Mouse (Mus musculus) ES-Bruce4 (cell line): ENCODE measurements around the gene Efemp2. TPM values are rescaled to one million over a fixed set of nuclear protein-coding genes. Genes with fewer than 3 reads are reported as not detected.
"Not testable (repeated sequence)": the region's sequence is repeated elsewhere in the genome, so short reads cannot be mapped to it uniquely, and the experiment has no call there.

Experiments
- H3K27ac ChIP-seq: 2 replicates; pipeline ENCODE4 v1.5.1; 2012; ENCODE audit warnings: low read length, inconsistent platforms; ENCODE audit not compliant: insufficient read depth
- H3K27me3 ChIP-seq: 2 replicates; pipeline ENCODE4 v1.6.1; 2012; ENCODE audit warnings: mild to moderate bottlenecking, low read length, inconsistent platforms; ENCODE audit not compliant: control insufficient read depth, poor library complexity, insufficient read depth, severe bottlenecking
- H3K36me3 ChIP-seq: 2 replicates; pipeline ENCODE4 v1.6.1; 2012; ENCODE audit warnings: inconsistent platforms, mild to moderate bottlenecking, low read length, moderate library complexity; ENCODE audit not compliant: control insufficient read depth, poor library complexity, insufficient read depth, severe bottlenecking
- H3K4me1 ChIP-seq: one replicate; pipeline ENCODE4 v1.8.1; 2011; ENCODE audit warnings: low read length; ENCODE audit not compliant: control insufficient read depth, insufficient read depth
- H3K4me3 ChIP-seq: 2 replicates; pipeline ENCODE4 v1.5.1; 2011; ENCODE audit warnings: low read depth, mild to moderate bottlenecking, low read length
- H3K9ac ChIP-seq: 2 replicates; pipeline ENCODE4 v1.6.1; 2012; ENCODE audit warnings: low read depth, mild to moderate bottlenecking, inconsistent platforms; ENCODE audit not compliant: poor library complexity, severe bottlenecking
- H3K9me3 ChIP-seq: replicated peaks from 2 replicates; pipeline ENCODE4 v1.6.1; 2012; ENCODE audit warnings: mild to moderate bottlenecking, low read length, inconsistent platforms; ENCODE audit not compliant: control insufficient read depth, poor library complexity, insufficient read depth, severe bottlenecking
- CTCF ChIP-seq: IDR thresholded peaks from one replicate; pipeline ENCODE4 v1.8.1; 2011; ENCODE audit warnings: low read depth, low read length
- EP300 ChIP-seq: IDR thresholded peaks from 2 replicates; pipeline ENCODE4 v1.6.1; 2011; ENCODE audit warnings: low read depth, low read length; ENCODE audit not compliant: insufficient read depth
- POLR2A ChIP-seq: IDR thresholded peaks from one replicate; pipeline ENCODE4 v1.8.1; 2011; ENCODE audit warnings: low read length; ENCODE audit not compliant: insufficient read depth
- polyA plus RNA-seq: library from polyadenylated mRNA; stranded (reverse); fragments of >200 nt; gene quantifications from 2 replicates; pipeline ENCODE4 v1.2.4, GENCODE M21; 2011; ENCODE audit warnings: low read depth; ENCODE audit not compliant: missing spikeins, insufficient read depth, insufficient read length

Efemp2 gene
- polyA plus RNA-seq, 1 experiment = 21.5 TPM

DNA sequence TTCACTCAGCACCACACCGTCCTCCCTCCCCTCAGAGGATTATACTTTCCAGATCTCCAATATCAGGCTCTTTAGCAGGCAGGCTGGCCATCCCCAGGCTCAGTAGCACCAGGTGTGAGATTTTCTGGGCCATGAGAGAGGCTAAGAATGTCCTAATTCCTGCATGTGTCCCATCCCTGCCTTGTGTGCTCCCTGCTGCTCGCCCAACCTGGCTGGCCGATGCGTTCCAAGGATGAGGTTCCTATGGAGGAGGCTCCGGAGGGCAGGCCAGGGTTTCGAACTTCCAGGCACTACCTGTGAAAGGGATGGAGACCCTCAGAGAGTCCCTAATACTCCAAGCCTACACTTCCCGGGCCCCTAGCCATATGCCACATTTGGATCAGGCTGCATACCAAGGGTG lies 12.1 kb downstream of the Efemp2 start:
- 0 out of 2 replicates have a peak, but pooled peaks cover 2% of the 10 kb centered on the region for H3K36me3 ChIP-seq
- H3K9ac ChIP-seq = no peak overlapping the region
- TF ChIP-seq CTCF (no peak), EP300 (no peak), POLR2A (no peak)
- H3K27ac ChIP-seq = no peak overlapping the region
- H3K4me3 ChIP-seq = no peak overlapping the region
- H3K9me3 ChIP-seq = no peaks in the 10 kb centered on the region
- no peaks in the 10 kb centered on the region for H3K27me3 ChIP-seq
- no peaks in the 10 kb centered on the region for H3K4me1 ChIP-seq

DNA sequence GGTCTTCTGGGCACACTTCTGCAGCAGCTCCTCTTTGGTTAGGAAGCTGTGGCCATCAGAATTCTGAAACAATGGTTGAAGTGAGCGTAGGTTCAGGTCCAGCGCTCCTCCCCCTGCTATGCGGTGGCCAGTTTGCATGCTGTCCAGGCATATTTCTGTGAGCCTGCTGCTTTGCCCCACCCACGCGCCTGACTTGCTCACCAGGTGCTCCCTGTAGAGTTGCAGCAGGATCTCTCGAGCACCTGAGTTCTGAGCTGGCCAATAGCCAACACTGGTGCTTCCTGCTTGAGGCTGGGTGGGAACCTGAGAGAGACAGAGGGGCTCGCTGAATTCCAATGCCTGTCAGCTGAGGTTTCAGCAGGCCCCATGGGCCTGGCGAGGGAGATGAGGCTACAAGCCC lies 12.5 kb downstream of the Efemp2 start:
- Histone ChIP-seq H3K27ac (no peak overlapping the region), H3K36me3 (0 out of 2 replicates have a peak, but pooled peaks cover 2% of the 10 kb centered on the region), H3K4me3 (no peak overlapping the region), H3K9me3 (no peaks in the 10 kb centered on the region), H3K4me1 (no peaks in the 10 kb centered on the region), H3K9ac (no peak overlapping the region), H3K27me3 (no peaks in the 10 kb centered on the region)
- TF ChIP-seq EP300 = no peak
- TF ChIP-seq CTCF = no peak
- TF ChIP-seq POLR2A = no peak

DNA sequence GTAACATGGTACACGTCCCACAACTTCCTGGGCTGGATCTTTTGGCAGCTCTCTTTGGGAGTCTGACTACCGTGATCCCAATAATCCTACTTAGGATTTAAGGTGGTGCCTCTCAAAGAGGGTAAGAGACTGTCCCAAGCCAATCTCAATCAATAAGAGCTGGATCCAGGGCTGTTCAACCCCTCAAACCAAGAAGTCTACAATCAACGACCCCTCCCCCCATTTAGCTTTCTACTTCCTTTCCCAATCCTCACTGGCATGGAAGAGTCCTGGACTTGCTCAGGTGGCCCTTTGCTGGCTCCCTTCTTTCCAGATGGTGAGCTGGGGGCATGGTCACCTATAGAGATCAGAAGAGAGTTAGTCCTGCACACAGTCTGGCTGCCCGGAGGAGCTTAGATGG lies 13.0 kb downstream of the Efemp2 start:
- Histone ChIP-seq H3K36me3 (0 out of 2 replicates have a peak, but pooled peaks cover 2% of the 10 kb centered on the region), H3K4me3 (no peak overlapping the region), H3K9me3 (no peaks in the 10 kb centered on the region), H3K9ac (no peak overlapping the region), H3K27me3 (no peaks in the 10 kb centered on the region), H3K27ac (no peak overlapping the region), H3K4me1 (no peaks in the 10 kb centered on the region)
- TF ChIP-seq POLR2A (no peak), CTCF (no peak), EP300 (no peak)

DNA sequence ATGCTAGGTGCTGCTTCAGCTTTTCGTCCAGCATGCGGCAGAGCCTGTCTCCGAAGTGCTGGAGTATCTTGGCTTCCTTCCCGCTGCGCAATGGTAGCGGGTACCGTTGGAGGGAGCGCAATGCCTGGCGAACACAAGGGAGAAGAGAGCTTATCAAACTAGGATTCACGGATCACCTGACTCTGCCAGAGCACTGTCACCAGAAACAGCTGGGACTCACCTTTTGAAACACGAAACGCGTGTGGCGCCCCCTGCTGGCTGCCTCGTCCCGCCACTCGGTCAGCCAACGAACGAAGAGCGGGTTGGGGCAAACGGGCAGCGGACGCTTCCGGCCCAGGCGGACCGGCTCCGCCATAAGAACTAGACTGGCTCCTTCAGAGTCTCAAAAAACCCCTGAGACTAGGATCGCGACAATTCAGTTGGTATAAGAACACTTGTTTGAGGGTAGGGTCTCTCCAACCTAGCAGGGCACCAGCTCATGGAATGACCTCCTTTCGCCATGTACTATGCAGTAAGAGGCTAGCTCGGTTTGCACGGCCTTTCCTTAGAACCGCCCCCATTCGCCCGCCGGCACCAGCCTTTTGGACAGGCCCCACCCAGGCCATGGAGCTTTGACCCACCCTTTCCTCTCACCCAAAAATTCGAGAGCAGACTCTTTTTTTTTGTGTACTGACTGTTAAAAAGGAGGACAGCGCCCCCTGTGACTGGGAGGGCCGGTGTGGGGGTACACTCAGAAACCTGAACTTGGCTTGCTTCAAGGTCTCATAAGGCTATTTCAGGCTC lies 14.2 kb downstream of the Efemp2 start, which contains the start of gene Mus81:
Gene Mus81 (minus strand): TSS at position 635 of the 783 bp plus-strand sequence.
- Histone ChIP-seq H3K9me3 (no peaks in the 10 kb centered on the region), H3K27me3 (no peaks in the 10 kb centered on the region), H3K9ac (peak within 1 kb of the TSS; percentile 41), H3K27ac (peak within 1 kb of the TSS; percentile 90), H3K36me3 (peaks cover 7% of the 10 kb centered on the region), H3K4me3 (peak within 1 kb of the TSS; percentile 67), H3K4me1 (no peaks in the 10 kb centered on the region)
- TF ChIP-seq EP300 (0 out of 2 replicates have a peak, but pooled peaks have one; percentile 57), POLR2A (peak; percentile 61), CTCF (peak; percentile 88)

DNA sequence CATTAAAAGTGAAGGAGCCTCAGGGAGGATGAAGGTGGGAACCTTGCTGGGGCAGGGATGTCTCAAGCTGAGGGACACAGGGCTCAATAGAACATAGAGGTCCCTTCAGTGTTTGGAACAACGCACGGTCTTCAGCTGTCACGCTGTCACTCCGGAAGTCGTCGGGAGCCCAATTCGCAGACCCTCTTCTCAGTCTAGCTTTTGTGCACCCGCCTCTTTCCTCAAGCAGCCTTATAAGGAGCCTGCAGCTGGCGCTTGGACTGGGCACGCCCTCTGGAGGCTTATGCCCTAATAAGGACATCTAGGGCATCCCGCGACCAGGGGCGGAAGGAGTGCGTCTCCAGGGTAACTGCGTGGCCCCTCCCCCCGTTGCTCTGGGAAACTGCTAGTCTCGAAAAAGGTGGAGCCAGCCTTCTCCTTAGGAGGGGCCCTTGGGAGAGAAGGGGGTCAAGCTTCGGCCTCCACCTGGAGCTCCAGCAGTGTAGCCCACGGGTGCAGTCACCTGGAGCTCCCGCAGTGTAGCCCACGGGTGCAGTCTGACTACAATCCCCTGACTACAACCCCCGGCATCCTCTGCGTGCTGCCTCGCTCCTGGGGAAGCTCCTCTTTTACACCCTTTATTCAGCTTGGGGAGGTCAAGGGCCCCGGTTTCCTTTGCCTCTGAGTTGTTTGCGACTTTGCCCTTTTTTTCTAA lies 15.3 kb downstream of the Efemp2 start:
- Histone ChIP-seq H3K36me3 (peaks cover 14% of the 10 kb centered on the region), H3K4me1 (peaks cover 2% of the 10 kb centered on the region), H3K27me3 (no peaks in the 10 kb centered on the region), H3K4me3 (peak overlapping the region; percentile 61), H3K9ac (peak overlapping the region; percentile 41), H3K9me3 (no peaks in the 10 kb centered on the region), H3K27ac (peak overlapping the region; percentile 90)
- no peak for TF ChIP-seq POLR2A
- 0 out of 2 replicates have a peak, but pooled peaks have one; percentile 30 for TF ChIP-seq EP300

DNA sequence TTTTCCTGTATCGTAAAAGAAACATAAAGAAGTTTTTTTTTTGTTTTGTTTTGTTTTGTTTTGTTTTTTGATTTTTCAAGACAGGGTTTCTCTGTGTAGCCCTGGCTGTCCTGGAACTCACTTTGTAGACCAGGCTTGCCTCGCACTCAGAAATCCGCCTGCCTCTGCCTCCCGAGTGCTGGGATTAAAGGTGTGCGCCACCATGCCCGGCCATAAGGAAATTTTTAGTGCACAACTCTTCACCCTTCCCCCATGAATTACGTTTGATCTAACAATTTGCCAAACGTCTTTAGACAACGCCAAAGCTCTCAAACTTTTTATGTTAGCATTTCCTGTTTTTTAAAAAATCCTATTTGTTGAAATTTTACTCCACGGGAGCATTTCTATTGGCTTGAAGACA lies 16.0 kb downstream of the Efemp2 start:
- not testable (repeated sequence) for H3K4me1 ChIP-seq, H3K27me3 ChIP-seq, H3K4me3 ChIP-seq, H3K9me3 ChIP-seq, H3K9ac ChIP-seq
- Histone ChIP-seq H3K36me3 (peaks cover 17% of the 10 kb centered on the region), H3K27ac (peak overlapping the region; percentile 37; the same call in 1 of the 2 replicates)
